Comparison of ENCODE assay signal across 29 mouse cellular contexts in the genomic region with DNA sequence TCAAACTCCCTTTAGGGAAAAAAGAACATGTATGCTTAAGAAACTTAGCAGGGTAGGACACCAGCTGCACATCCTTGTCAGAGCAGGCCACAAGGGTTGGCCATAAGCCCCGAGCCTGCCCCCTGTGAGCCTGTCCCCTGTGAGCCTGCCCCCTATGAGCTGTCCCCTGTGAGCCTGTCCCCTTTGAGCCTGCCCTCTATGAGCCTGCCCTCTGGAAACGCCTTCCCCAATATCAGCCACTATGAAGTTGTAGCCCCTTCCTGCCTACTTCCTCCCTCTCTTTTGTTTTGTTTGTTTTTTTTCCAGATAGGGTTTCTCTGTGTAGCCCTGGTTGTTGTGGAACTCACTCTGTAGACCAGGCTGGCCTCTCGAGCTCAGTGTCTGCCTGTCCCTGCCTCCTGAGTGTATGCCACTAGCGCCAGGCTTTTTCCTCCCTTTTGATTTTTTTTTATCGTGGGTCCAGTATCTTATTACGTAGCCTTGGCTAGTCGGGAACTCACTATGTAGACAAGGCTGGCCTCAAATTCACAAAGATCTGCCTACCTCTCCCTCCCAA. TPM values are rescaled to one million over a fixed set of nuclear protein-coding genes. Genes with fewer than 3 reads are reported as not detected.
DNase-seq lines count a peak whose midpoint lies in the region; ATAC-seq and TF ChIP-seq lines count a peak whose summit lies in the region.
"Had no signal": no experiment of that assay in that cellular context is flagged by ENCODE, and none has a peak within 500 bp of the region (broad histone marks: within the 10 kb centered on the region; RNA-seq: fewer than 3 reads in every experiment).

No protein-coding gene starts in this region.

- no peak overlapping the region for H3K4me3 ChIP-seq in gastrocnemius, adult 2 months
- H3K4me3 ChIP-seq in heart, embryonic 14.5 days (ENCODE audit: control insufficient read depth in 1 of 2, insufficient read depth in 1 of 2, low read depth in 1 of 2, low read length in 2 of 2) = no peak overlapping the region
- no peak overlapping the region for H3K4me3 ChIP-seq in midbrain, embryonic 10.5 days
- no peak overlapping the region for H3K4me3 ChIP-seq in midbrain, embryonic 11.5 days (ENCODE audit: low read depth, low read length)
- no peak overlapping the region for H3K4me3 ChIP-seq in liver, embryonic 15.5 days (replicated peaks)
- H3K4me3 ChIP-seq: embryonic facial prominence, embryonic 15.5 days; heart, embryonic 15.5 days; limb, embryonic 10.5 days; limb, embryonic 15.5 days; midbrain, embryonic 12.5 days; neural tube, embryonic 15.5 days had no signal

- H3K36me3 ChIP-seq in heart, embryonic 14.5 days (ENCODE audit: control insufficient read depth, insufficient read depth, low read length) = peaks cover 10% of the 10 kb centered on the region
- H3K36me3 ChIP-seq in midbrain, embryonic 10.5 days = peaks cover 9% of the 10 kb centered on the region
- H3K36me3 ChIP-seq in midbrain, embryonic 11.5 days (ENCODE audit: control insufficient read depth, insufficient read depth, low read length) = 0 out of 2 replicates have a peak, but pooled peaks cover 2% of the 10 kb centered on the region
- H3K36me3 ChIP-seq in liver, embryonic 15.5 days (replicated peaks) = peaks cover 31% of the 10 kb centered on the region

- H3K9me3 ChIP-seq in heart, embryonic 14.5 days (ENCODE audit: control insufficient read depth, low read length) = no peaks in the 10 kb centered on the region
- no peaks in the 10 kb centered on the region for H3K9me3 ChIP-seq in midbrain, embryonic 10.5 days (replicated peaks)
- no peaks in the 10 kb centered on the region for H3K9me3 ChIP-seq in midbrain, embryonic 11.5 days (ENCODE audit: control insufficient read depth, low read length)
- H3K9me3 ChIP-seq in liver, embryonic 15.5 days (replicated peaks) = no peaks in the 10 kb centered on the region
- H3K9me3 ChIP-seq: embryonic facial prominence, embryonic 15.5 days; heart, embryonic 15.5 days; limb, embryonic 10.5 days; limb, embryonic 15.5 days; midbrain, embryonic 12.5 days; neural tube, embryonic 15.5 days had no signal

- H3K4me1 ChIP-seq in heart, embryonic 14.5 days (ENCODE audit: control insufficient read depth in 2 of 2, insufficient read depth in 2 of 2, low read length in 2 of 2) = peaks cover 18 to 37% of the 10 kb centered on the region in 2 experiments
- peaks cover 45% of the 10 kb centered on the region for H3K4me1 ChIP-seq in midbrain, embryonic 10.5 days
- H3K4me1 ChIP-seq in midbrain, embryonic 11.5 days (ENCODE audit: control insufficient read depth, insufficient read depth, low read length) = peaks cover 16% of the 10 kb centered on the region
- H3K4me1 ChIP-seq in liver, embryonic 15.5 days (replicated peaks) = peaks cover 62% of the 10 kb centered on the region

- WGBS in heart, embryonic 14.5 days = 54% methylated on average over 7 of the region's 7 CpGs
- WGBS in midbrain, embryonic 10.5 days = 68% methylated on average over 7 of the region's 7 CpGs
- 73% methylated on average over 7 of the region's 7 CpGs for WGBS in midbrain, embryonic 11.5 days
- 41% methylated on average over 7 of the region's 7 CpGs for WGBS in liver, embryonic 15.5 days (ENCODE audit: insufficient replicate concordance)

- H3K9ac ChIP-seq in heart, embryonic 14.5 days (ENCODE audit: low read length) = no peak overlapping the region
- no peak overlapping the region for H3K9ac ChIP-seq in midbrain, embryonic 11.5 days (ENCODE audit: low read length)
- no peak overlapping the region for H3K9ac ChIP-seq in liver, embryonic 15.5 days
- H3K9ac ChIP-seq: embryonic facial prominence, embryonic 15.5 days; heart, embryonic 15.5 days; hindbrain, embryonic 14.5 days; limb, embryonic 15.5 days; midbrain, embryonic 12.5 days; neural tube, embryonic 15.5 days had no signal

- H3K27me3 ChIP-seq in heart, embryonic 14.5 days (ENCODE audit: control insufficient read depth, insufficient read depth, low read length) = no peaks in the 10 kb centered on the region
- no peaks in the 10 kb centered on the region; the same call in 1 of the 2 replicates for H3K27me3 ChIP-seq in midbrain, embryonic 10.5 days (ENCODE audit: low read depth, poor library complexity, severe bottlenecking)
- H3K27me3 ChIP-seq in midbrain, embryonic 11.5 days (ENCODE audit: control insufficient read depth, insufficient read depth, low read length) = no peaks in the 10 kb centered on the region
- H3K27me3 ChIP-seq in liver, embryonic 15.5 days = no peaks in the 10 kb centered on the region
- H3K27me3 ChIP-seq: embryonic facial prominence, embryonic 15.5 days; heart, embryonic 15.5 days; limb, embryonic 15.5 days; midbrain, embryonic 12.5 days; neural tube, embryonic 15.5 days had no signal

- peak; percentile 12 for DNase-seq in gastrocnemius, adult 2 months
- no peak for DNase-seq in gastrocnemius, postnatal 10 days
- no peak for DNase-seq in heart, adult 18-20 months
- no peak for DNase-seq in midbrain, embryonic 10.5 days (ENCODE audit: low spot score)
- DNase-seq in midbrain, embryonic 11.5 days (ENCODE audit: low spot score, missing footprints) = no peak
- DNase-seq in cerebellum, adult 9-10 months = no peak
- DNase-seq: adrenal gland, postnatal 14 days; cerebellum, adult 11 months; gastrocnemius, postnatal 36 days; kidney, adult 9 months; kidney, postnatal 14 days; layer of hippocampus, adult 9-11 months; lung, adult 2 months; lung, postnatal 10 days; retina, postnatal 1 day; right cerebral cortex, postnatal 14 days; thymus, postnatal 25 days had no signal

- intact Hi-C loops in gastrocnemius, adult 2 months (cut with DNase I) = no loop called here

- no peak for TF ChIP-seq CTCF in gastrocnemius, adult 2 months (IDR thresholded peaks at IDR 0.05)

- ATAC-seq in heart, embryonic 14.5 days (ENCODE audit: insufficient number of reproducible peaks, insufficient read depth, low FRiP score, low read depth) = peak; percentile 18; the same call in 1 of the 2 replicates
- ATAC-seq in midbrain, embryonic 11.5 days (ENCODE audit: low FRiP score) = no peak
- no peak for ATAC-seq in liver, embryonic 15.5 days (ENCODE audit: insufficient read depth)
- ATAC-seq: forebrain, embryonic 14.5 days; intestine, postnatal 0 days had no signal

- no peak overlapping the region for H3K27ac ChIP-seq in gastrocnemius, adult 2 months
- H3K27ac ChIP-seq in heart, embryonic 14.5 days (replicated peaks in 1 of 2; ENCODE audit: control insufficient read depth in 1 of 2, insufficient read depth in 1 of 2, low read depth in 2 of 2, low read length in 2 of 2) = no peak overlapping the region
- 0 out of 2 replicates have a peak overlapping the region, but pooled peaks have one; percentile 6 for H3K27ac ChIP-seq in midbrain, embryonic 10.5 days (replicated peaks)
- no peak overlapping the region for H3K27ac ChIP-seq in midbrain, embryonic 11.5 days (ENCODE audit: low read depth, low read length)
- H3K27ac ChIP-seq in liver, embryonic 15.5 days (replicated peaks) = peak overlapping the region; percentile 33
- H3K27ac ChIP-seq: embryonic facial prominence, embryonic 15.5 days; heart, embryonic 15.5 days; hindbrain, embryonic 14.5 days; limb, embryonic 10.5 days; limb, embryonic 15.5 days; macrophage; midbrain, embryonic 12.5 days; neural tube, embryonic 15.5 days had no signal

- H3K4me2 ChIP-seq in heart, embryonic 14.5 days (ENCODE audit: low read length) = no peak overlapping the region
- H3K4me2 ChIP-seq in midbrain, embryonic 11.5 days = no peak overlapping the region
- no peak overlapping the region for H3K4me2 ChIP-seq in liver, embryonic 15.5 days
- H3K4me2 ChIP-seq: embryonic facial prominence, embryonic 15.5 days; heart, embryonic 15.5 days; hindbrain, embryonic 14.5 days; limb, embryonic 15.5 days; midbrain, embryonic 12.5 days; neural tube, embryonic 15.5 days had no signal

RNA-seq across cellular contexts. Expression of gene Unc13d, which starts 3.2 kb away (rescaled TPM):
- under 1 TPM; 0.13 to 0.50 TPM for total RNA-seq in gastrocnemius, adult 2 months (2021)
- under 1 TPM; 0.45 TPM for total RNA-seq in gastrocnemius, postnatal 10 days (2021)
- polyA plus RNA-seq in heart, embryonic 14.5 days (2014; fragmentation: Nextera tagmentation; extraction: Ambion mirVana) = 0.66 and 0.69 TPM in 2 replicates
- 1 to 10 TPM in 1 of 2 experiments, under 1 TPM in 1; 0.42 to 2.0 TPM for total RNA-seq in heart, adult 18-20 months (2021)
- polyA plus RNA-seq in midbrain, embryonic 10.5 days (2016; fragmentation: Nextera tagmentation; extraction: Ambion mirVana) = 2.5 and 3.1 TPM in 2 replicates
- 0.82 and 1.1 TPM in 2 replicates for polyA plus RNA-seq in midbrain, embryonic 11.5 days (2014; fragmentation: Nextera tagmentation; extraction: Ambion mirVana)
- polyA plus RNA-seq in liver, embryonic 15.5 days (2015; fragmentation: Nextera tagmentation; extraction: Ambion mirVana) = 21.4 and 23.3 TPM in 2 replicates

RNA-seq across cellular contexts. Expression of gene Wbp2, which starts 12.3 kb away (rescaled TPM):
- 10 to 100 TPM; 77.2 to 81.8 TPM for total RNA-seq in gastrocnemius, adult 2 months (2021)
- 10 to 100 TPM; 64.8 to 66.8 TPM for total RNA-seq in gastrocnemius, postnatal 10 days (2021)
- 139 and 141 TPM in 2 replicates for polyA plus RNA-seq in heart, embryonic 14.5 days (2014; fragmentation: Nextera tagmentation; extraction: Ambion mirVana)
- 100 to 1,000 TPM in 1 of 2 experiments, 10 to 100 TPM in 1; 93.3 to 109 TPM for total RNA-seq in heart, adult 18-20 months (2021)
- polyA plus RNA-seq in midbrain, embryonic 10.5 days (2016; fragmentation: Nextera tagmentation; extraction: Ambion mirVana) = 91.8 and 109 TPM in 2 replicates
- 84.9 and 86.8 TPM in 2 replicates for polyA plus RNA-seq in midbrain, embryonic 11.5 days (2014; fragmentation: Nextera tagmentation; extraction: Ambion mirVana)
- polyA plus RNA-seq in liver, embryonic 15.5 days (2015; fragmentation: Nextera tagmentation; extraction: Ambion mirVana) = 83.9 and 93.0 TPM in 2 replicates

RNA-seq across cellular contexts. Expression of gene Unk, which starts 44.4 kb away (rescaled TPM):
- total RNA-seq in gastrocnemius, adult 2 months (2021) = 1 to 10 TPM; 7.0 to 7.4 TPM
- 10 to 100 TPM; 13.6 to 15.8 TPM for total RNA-seq in gastrocnemius, postnatal 10 days (2021)
- 19.3 and 20.9 TPM in 2 replicates for polyA plus RNA-seq in heart, embryonic 14.5 days (2014; fragmentation: Nextera tagmentation; extraction: Ambion mirVana)
- 1 to 10 TPM; 5.2 to 7.8 TPM for total RNA-seq in heart, adult 18-20 months (2021)
- 46.4 and 52.2 TPM in 2 replicates for polyA plus RNA-seq in midbrain, embryonic 10.5 days (2016; fragmentation: Nextera tagmentation; extraction: Ambion mirVana)
- polyA plus RNA-seq in midbrain, embryonic 11.5 days (2014; fragmentation: Nextera tagmentation; extraction: Ambion mirVana) = 23.4 and 24.1 TPM in 2 replicates
- polyA plus RNA-seq in liver, embryonic 15.5 days (2015; fragmentation: Nextera tagmentation; extraction: Ambion mirVana) = 10.1 and 11.6 TPM in 2 replicates

RNA-seq across cellular contexts. Expression of gene H3f3b, which starts 46.8 kb away (rescaled TPM):
- 10 to 100 TPM; 55.9 to 58.7 TPM for total RNA-seq in gastrocnemius, adult 2 months (2021)
- 100 to 1,000 TPM; 252 TPM for total RNA-seq in gastrocnemius, postnatal 10 days (2021)
- 649 and 684 TPM in 2 replicates for polyA plus RNA-seq in heart, embryonic 14.5 days (2014; fragmentation: Nextera tagmentation; extraction: Ambion mirVana)
- 100 to 1,000 TPM in 1 of 2 experiments, 10 to 100 TPM in 1; 98.0 to 107 TPM for total RNA-seq in heart, adult 18-20 months (2021)
- polyA plus RNA-seq in midbrain, embryonic 10.5 days (2016; fragmentation: Nextera tagmentation; extraction: Ambion mirVana) = 1,512 and 1,693 TPM in 2 replicates
- polyA plus RNA-seq in midbrain, embryonic 11.5 days (2014; fragmentation: Nextera tagmentation; extraction: Ambion mirVana) = 1,982 and 2,171 TPM in 2 replicates
- 540 and 595 TPM in 2 replicates for polyA plus RNA-seq in liver, embryonic 15.5 days (2015; fragmentation: Nextera tagmentation; extraction: Ambion mirVana)

RNA-seq across cellular contexts. Expression of gene Trim47, which starts 52.5 kb away (rescaled TPM):
- 10 to 100 TPM in 1 of 2 experiments, 1 to 10 TPM in 1; 6.0 to 12.2 TPM for total RNA-seq in gastrocnemius, adult 2 months (2021)
- 10 to 100 TPM; 21.9 to 31.7 TPM for total RNA-seq in gastrocnemius, postnatal 10 days (2021)
- polyA plus RNA-seq in heart, embryonic 14.5 days (2014; fragmentation: Nextera tagmentation; extraction: Ambion mirVana) = 63.3 and 66.1 TPM in 2 replicates
- total RNA-seq in heart, adult 18-20 months (2021) = 10 to 100 TPM; 24.7 to 27.6 TPM
- 2.7 TPM in 2 replicates for polyA plus RNA-seq in midbrain, embryonic 10.5 days (2016; fragmentation: Nextera tagmentation; extraction: Ambion mirVana)
- 2.7 TPM in 2 replicates for polyA plus RNA-seq in midbrain, embryonic 11.5 days (2014; fragmentation: Nextera tagmentation; extraction: Ambion mirVana)
- 5.4 and 7.6 TPM in 2 replicates for polyA plus RNA-seq in liver, embryonic 15.5 days (2015; fragmentation: Nextera tagmentation; extraction: Ambion mirVana)

Comparison
In these comparisons a context has a peak if more than half of its experiments do, and no peak if none do; other contexts are left out.
1. H3K27ac ChIP-seq: peak in midbrain, embryonic 10.5 days (single experiment) and liver, embryonic 15.5 days (single experiment); none in gastrocnemius, adult 2 months (single experiment), heart, embryonic 14.5 days (0 of 2) and midbrain, embryonic 11.5 days (single experiment).